23 mouse cellular contexts compared by ENCODE assay signal in the genomic region with DNA sequence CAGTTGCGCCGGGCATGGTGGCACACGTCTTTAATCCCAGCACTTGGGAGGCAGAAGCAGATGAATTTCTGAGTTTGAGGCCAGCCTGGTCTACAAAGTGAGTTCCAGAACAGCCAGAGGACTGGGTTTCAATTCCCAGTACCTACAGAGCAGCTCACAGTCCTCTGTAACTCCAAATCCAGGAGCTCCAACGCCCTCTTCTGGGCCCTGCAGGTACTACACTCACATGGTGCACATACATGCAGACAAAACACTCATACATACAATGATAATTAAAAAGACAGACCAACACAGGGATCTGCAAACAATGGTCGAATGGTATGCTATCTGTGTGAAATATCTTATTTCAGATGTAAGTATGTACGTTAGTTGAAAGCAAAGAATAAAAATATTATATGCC. TPM values are rescaled to one million over a fixed set of nuclear protein-coding genes. Genes with fewer than 3 reads are reported as not detected.
"Had no signal": no experiment of that assay in that cellular context is flagged by ENCODE, and none has a peak within 500 bp of the region (broad histone marks: within the 10 kb centered on the region; RNA-seq: fewer than 3 reads in every experiment).

No protein-coding gene starts in this region.

- H3K27me3 ChIP-seq: megakaryocyte, embryonic 14.5 days; midbrain, embryonic 15.5 days had no signal

- DNase-seq: kidney, adult 2 months; kidney, postnatal 36 days; liver; liver, embryonic 13.5 days; lung, embryonic 14.5 days; right cerebral cortex, adult 18-20 months; right cerebral cortex, postnatal 14 days; right cerebral cortex, postnatal 4 days; thymus, adult 18-20 months; thymus, postnatal 36 days had no signal

- H3K4me1 ChIP-seq: liver, embryonic 13.5 days; megakaryocyte, embryonic 14.5 days had no signal

- H3K4me3 ChIP-seq: limb, embryonic 10.5 days; limb, embryonic 13.5 days; liver, embryonic 13.5 days; megakaryocyte, embryonic 14.5 days; midbrain, embryonic 12.5 days; midbrain, embryonic 15.5 days; neural tube, embryonic 12.5 days; neural tube, embryonic 15.5 days had no signal

- H3K27ac ChIP-seq: kidney, postnatal 0 days; limb, embryonic 10.5 days; limb, embryonic 13.5 days; liver, embryonic 13.5 days; macrophage; midbrain, embryonic 12.5 days; midbrain, embryonic 15.5 days; neural tube, embryonic 12.5 days; neural tube, embryonic 15.5 days; stomach, postnatal 0 days had no signal

- H3K36me3 ChIP-seq: limb, embryonic 10.5 days; limb, embryonic 13.5 days; liver, embryonic 13.5 days; midbrain, embryonic 12.5 days; midbrain, embryonic 15.5 days; neural tube, embryonic 12.5 days; neural tube, embryonic 15.5 days had no signal

- ATAC-seq: intestine, postnatal 0 days; lung, postnatal 0 days; midbrain, embryonic 15.5 days had no signal

RNA-seq across cellular contexts. Expression of a gene that starts 47.9 kb away (rescaled TPM):
- polyA plus RNA-seq: intestine, postnatal 0 days; kidney, adult 2 months; liver, embryonic 16.5 days; macrophage had no signal
